Mouse (Mus musculus) frontal cortex, postnatal 10 days (tissue): ENCODE data around the gene Ube2o.

Experiments used
- DNase-seq, 2 experiments: peaks; one replicate each; pipeline ENCODE4 v3.0.0; 2022; ENCODE audit warnings: low spot score in 2 of 2, mixed read lengths in 1 of 2

The Ube2o gene

GRCm38 (mm10) chr11:116488207-116488606 is 93.0 kb downstream of the Ube2o start:
- DNase-seq = no peak
